Mouse (Mus musculus) adrenal gland, adult 2 months (tissue): ENCODE data around the gene Slit3. TPM values are rescaled to one million over a fixed set of nuclear protein-coding genes. Genes with fewer than 3 reads are reported as not detected.

Experiments used
- DNase-seq: peaks from one replicate; pipeline ENCODE4 v3.0.0; 2021
- polyA plus RNA-seq: library from polyadenylated mRNA; depleted of rRNA; stranded (reverse); fragments of >200 nt; gene quantifications from 2 replicates; pipeline ENCODE4 v1.2.3, GENCODE M21; 2012
- total RNA-seq, 2 experiments: library from RNA; stranded (reverse); gene quantifications; 2 replicates each; pipeline ENCODE4 v1.2.3; 2021

Slit3 gene
- total and polyA plus RNA-seq, 3 experiments, result 27.5 to 46.9 (median 34.6) TPM

DNA sequence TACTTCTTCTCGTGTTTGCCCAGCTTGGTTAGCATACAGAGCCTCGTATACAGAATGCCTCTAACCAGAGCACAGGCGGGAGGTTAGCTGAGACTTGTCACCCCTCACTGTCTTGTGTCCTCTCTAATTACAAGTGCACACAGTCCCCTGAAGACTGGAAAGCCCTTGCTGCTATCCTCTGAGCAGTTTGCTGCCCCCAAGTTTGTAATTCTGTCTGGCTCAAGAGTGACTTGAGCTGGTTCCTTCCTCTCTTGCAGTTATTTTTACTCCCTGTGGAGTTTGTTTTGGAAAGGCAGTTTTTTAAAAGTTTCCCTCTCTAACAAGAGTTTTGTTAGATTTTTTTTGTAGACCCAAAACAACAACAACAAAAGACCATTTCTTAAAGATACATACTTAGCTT, 285.0 kb downstream of the Slit3 start:
- no peak for DNase-seq

DNA sequence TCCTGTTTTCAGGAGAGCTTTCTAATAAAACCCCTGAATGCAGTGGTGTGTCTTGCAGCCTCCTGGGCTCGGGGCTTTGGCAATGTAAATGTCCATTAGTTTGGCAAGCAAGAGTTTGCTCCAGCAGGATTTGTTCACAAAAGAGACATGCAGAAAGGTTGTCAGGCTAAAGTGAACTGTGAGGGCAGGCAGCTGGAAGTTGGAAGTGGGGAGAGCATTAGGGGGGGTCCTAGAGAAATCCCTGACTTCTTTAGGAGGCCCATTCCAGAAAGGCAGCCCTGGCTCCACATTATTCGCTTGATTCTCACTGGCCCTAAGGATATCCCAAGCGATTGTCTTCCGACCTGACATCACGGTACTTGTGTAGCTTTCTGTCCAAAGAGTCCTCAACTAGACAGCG, 285.5 kb downstream of the Slit3 start:
- no peak for DNase-seq

DNA sequence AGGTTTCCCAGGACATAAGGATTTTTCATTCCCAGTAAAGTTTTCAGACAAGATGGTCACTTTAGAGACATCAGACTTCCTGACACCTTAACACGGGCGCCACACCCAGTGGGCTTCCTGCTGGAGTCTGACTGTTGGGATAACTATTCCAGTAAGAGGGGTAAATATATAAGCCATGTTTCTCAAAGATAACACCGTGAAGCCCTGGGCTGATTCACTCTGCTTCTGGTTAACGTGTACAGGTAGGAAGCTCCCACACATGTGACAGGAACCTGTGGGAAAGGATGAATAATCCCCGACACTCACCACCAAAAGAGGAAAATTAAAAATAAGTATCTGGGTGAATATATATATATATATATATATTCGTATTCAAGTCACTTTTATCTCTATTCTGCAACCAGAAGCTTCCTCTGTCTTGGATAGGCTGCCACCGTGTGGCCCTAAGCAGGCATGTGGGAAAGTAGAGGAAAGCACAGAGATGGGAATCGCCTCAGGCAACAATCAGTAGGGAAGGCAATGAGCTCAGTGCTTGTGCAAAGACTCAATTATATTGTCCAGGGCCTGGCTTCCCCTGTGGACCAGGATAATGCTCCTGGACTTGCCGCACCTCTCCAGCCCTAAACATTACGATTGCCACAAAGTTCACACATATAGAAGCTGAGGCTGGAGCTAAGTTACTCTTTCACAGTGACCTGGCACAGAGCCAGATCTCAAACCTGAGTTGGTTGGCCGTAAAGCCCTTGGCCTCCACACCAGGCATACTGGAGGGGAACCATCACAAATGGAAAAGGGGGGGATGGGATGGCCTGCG, 286.5 kb downstream of the Slit3 start:
- DNase-seq, result peak; percentile 81

DNA sequence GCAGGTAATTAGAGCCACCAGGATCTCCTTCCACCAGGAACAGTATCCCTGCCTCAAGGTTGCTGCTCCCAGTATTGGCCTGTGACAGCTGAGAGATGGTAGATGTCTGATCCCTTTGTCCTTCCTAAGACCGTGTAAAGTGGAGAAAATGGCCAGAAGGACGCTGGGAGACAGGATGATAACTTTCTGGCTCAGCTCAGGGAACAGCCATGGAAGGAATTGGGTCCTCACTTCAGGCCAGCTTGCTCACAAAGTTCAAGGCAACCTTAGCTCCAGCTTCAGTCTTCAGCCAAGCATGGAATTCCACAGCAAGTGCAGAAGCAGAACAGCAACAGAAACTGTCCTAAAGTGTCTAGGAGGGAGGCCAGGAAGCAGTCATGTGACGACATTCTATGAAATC, 289.4 kb downstream of the Slit3 start:
- peak; percentile 50 for DNase-seq

DNA sequence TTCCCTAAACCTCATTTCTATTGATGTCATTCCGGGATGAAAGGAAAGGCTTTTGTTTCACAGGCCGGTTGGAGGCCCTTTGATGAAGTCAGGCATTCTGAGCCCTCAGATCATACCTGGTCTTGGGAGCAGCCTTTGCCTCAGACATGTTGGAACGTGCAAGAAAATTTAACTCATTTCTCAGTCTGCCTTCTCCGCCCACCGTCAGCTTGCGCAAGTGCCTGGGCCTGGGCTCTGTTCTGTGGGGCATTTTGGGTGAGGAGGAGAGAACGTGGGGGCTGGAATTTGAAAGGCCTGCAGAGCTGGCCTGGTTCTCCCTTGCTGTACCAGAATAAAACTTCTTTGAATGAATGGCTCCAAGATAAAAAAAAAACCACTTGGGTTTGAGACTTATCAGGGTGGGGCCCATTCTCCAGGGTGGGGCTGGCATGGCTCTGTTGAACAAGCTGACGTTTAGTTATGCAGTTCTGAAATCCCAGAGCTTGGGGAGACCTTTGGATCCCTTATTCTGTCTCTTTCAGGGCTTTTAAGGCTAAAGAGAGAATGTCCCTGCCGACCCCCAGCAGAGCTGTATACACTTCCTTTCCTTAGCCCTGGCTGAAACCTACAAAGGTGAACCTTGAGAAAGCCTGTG, 294.9 kb downstream of the Slit3 start:
- no peak for DNase-seq

DNA sequence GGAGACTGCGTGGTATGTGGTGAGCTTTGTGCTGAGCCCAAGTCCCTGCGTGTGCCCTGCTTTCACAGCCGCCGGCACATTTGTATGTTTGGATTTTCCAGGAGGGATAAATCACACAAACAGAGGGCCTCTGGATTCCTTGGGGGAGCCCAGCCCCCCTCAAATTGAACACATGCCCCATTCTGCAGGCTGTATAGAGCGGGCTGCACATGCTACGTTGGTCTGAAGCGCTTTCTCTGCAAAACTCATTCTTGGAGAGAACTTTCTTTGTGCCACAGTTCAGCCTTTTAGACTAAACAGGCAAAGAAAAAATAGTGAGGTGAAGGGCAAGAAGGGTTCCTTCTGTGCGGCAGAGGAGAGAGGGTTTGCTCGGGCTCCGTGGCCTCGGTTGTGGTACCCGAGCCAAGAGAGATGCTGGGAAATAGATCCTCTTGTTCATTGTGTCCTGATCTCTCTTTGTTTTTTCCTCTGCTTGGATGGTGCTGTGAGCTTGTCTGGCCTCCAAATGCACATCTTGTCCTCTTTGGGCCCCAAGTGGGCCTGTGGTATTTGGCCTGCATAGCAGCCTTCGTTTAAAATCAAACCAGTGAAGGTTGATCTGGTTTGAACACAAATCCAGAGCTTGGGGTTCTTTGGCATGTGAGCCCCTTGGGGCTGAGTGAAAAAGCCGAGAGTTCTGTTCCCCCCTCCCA, 295.5 kb downstream of the Slit3 start:
- no peak for DNase-seq

DNA sequence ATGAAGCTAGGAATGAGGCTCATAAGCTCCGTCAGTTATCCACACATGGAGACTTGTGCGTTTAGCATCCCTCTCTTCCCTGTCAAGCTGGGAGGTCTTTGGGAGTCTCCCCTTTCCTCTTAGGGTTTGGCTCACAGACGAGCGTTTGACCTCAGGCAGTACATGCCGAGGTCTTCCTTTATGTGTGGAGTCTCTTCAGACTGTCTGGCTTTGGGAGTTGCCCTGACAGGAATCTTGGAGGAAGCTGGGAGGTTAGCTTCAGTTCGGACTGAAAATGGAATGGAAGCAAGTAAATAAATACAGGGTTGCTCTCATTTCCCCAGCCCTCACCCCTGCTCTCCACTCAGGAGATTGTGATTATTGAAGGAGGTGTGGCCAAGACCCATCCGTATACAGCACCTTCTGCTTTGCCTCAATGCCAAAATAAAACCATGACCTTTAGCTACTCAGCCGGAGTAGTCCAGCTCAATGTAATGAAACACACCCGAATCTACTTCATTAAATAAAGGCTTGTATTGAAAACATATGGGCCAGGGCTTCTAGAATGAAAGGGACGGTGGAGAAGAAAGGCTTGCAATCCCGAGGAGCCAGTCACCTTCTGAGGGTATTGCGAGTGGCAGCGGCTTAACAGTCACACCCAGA, 297.0 kb downstream of the Slit3 start:
- DNase-seq, result no peak

DNA sequence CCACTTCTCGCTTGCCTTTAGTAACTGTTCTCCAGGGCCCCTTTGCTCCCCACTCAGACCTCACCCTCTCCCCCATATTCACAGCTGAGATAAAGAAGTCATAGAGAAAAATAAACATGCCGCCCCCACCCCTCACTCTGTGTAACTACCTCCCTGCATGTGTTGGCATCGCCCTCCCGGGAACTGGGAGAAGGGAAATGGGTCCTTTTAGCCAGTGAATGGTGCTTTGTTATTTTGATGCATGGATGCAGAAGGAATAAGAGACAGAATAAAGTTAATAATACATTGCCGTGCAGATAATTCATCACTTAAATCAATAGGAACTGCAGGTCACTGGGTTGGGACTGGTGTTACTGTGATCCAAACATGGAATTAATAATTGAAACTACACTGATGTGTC, 298.0 kb downstream of the Slit3 start:
- DNase-seq, result no peak

DNA sequence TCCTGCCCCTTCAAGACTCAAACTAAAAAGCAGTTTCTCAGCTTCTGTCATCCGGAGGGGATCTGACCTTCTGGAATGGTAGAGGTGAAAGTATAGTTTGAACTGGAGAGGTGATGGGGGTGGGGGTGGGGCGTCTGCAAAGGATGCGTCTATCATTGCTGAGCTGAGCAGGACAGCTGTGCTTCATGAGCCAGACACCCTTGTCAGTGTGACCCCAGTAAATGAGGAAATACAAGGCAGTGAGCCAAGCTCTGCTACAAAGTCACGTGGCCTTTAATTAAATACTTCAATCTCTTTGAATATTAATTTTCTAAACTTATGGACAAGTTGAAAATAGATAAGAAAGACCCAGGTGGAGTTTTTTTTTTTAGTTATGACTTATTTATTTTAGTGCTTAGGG, 300.7 kb downstream of the Slit3 start:
- DNase-seq, result no peak

DNA sequence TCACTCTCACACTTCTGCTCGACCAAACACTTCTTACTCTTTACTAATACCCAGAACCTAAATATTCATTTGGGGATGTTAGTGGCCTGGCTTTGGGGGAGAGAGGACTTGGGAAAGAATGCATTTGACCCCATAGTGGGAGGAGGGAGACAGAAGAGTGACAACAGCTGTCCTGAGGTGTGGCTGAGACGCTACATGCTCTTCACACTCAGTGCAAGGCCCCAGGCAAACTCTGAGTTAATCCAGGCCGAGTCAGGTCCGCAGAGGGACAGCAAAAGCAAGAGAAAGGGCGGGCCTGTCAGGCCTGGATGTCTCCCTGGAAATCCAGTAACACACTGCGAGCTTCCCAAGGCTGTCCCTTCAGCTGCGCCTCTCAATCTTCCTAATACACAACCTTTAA, 307.0 kb downstream of the Slit3 start:
- no peak for DNase-seq

DNA sequence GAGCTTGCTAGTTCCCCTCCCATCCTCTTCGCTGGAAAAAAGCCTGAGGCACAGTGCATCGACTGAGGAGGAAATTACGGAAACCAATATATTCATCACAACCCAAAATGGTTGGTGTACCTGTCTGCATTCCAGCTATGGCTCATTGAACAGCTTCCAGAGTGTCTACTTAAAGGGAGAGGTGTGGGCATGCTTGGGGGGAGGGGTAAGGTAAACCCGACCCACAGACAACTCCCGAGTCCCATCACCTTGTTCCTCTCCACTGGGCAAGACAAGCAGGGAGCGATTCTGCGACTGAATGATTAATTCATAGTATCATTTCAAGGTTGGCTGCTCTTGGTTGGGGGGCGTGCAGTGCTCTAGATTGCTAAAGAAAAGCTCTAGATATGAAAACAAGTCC, 310.1 kb downstream of the Slit3 start:
- no peak for DNase-seq

DNA sequence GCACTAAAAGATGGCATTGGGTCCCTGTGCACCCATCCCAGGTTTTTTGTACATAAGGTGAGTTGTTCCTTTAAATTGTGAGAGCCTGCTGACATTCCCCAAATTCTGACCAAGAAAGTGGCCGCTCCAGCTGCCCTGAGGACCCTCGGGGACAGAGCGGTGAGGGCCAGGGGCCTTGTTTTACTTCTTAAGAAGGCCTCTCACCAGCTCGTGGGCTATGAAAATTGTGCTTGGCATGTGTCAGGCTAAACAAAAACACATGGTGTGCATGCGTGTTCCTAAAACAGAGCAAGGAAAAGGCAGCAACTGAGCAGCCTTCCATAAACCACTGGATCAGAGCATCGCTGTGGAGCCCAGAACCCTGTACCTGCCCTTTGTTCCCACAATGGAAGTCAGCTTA, 316.5 kb downstream of the Slit3 start:
- DNase-seq, result no peak

DNA sequence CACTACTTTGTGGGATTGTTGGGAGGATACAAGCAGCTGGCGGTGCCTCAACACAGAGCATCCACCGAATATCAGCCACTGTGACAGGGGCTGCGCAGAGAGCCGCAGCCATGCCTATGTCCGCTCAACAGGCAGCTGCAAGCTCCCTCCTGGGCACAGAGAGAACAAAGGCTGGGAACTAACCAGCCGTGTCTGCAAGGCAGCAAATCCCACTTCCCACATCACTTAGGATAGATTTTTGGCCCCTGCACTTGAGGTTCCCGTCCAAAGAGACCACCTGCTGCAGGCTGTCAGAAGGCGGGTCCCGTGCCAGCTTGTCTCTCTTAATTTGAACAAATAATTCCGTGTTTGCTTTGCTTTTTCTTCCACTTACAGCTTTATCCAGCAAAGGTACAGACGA, 319.2 kb downstream of the Slit3 start:
- DNase-seq, result no peak

DNA sequence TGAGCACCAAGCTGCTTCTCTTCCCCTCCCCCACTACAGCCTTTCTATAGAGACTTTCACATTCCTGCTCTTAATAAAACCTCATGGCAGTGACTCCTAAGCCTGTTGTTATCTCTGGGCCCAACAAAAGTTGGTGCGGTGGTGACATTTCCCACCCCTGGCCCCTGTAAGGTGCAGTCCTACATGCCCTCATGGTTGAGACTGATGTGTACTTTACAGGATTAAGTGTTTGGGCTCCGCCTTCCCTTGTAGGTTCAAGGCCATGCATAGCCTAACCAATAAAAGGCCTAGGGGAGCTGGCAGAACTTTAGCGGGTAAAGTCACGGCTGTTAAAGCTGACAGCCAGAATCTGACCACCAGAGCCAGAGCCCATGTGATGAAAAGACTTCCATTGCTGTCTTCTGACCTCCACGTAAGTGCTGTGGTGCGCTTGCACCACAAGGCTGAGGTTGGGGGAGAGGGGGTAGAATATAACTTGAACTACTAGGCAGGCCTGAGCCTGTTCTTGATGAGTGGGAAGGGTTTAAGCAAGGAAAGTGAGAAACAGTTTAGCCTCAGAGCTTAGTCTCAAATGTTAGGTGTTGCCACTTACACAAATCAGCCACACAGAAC, 323.6 kb downstream of the Slit3 start:
- DNase-seq, result no peak

DNA sequence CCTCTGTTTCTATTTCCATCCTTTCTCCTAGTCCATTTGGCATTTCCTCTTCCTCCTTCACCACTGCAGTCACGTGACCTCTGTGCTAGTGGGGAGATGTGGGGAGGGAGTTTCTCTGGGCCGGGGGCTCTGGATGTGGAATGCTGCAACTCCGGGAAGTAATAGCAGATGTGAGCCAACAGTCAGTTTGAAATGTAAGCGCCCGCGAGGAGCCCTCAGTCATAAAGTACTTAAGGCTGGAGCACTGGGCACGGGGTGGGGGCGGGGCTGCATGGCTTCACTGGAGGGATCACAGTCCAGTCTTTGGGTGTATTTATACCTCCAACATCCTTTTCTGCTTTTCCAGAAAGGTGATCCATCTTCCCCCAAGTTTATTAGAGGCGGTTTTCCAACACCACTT, 326.9 kb downstream of the Slit3 start:
- DNase-seq, result no peak

DNA sequence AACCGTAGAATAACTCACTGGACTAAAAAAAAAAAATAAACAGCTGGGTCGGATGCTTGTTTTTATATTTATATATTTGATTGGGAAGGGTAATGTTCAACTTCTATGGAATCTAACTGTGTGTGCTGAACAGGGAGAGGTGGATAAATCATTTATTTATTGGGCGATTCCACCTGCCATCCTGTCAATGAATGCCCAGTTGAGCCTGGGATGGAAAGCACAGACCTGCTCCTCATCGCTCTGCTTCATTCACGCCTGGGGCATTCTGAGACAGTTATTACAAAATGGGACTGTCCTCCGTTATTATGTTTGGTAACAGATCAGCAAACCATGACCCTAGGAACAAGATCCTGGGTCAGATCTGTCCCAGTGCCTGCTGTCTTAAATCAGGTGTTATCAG, 328.2 kb downstream of the Slit3 start:
- no peak for DNase-seq

DNA sequence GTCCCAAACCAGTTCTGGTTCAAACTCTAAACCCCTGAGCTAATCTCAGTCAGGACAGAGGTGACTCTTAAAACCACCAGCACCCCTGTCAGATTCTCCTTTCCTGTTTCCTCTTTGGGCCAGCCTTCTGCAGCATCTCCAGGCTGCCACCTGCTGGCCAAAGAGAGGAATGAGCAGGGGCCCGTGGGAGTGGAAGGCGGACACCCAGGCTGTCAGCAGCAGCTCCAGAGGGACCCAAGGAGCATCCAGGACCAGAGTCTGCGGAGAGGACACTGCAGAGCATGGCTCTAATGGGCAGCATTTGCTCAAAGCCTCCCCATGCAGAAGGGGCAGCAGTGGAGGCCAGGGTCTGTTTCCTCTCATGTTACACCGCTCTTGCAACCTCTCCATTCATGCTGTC, 330.6 kb downstream of the Slit3 start:
- peak; percentile 72 for DNase-seq

DNA sequence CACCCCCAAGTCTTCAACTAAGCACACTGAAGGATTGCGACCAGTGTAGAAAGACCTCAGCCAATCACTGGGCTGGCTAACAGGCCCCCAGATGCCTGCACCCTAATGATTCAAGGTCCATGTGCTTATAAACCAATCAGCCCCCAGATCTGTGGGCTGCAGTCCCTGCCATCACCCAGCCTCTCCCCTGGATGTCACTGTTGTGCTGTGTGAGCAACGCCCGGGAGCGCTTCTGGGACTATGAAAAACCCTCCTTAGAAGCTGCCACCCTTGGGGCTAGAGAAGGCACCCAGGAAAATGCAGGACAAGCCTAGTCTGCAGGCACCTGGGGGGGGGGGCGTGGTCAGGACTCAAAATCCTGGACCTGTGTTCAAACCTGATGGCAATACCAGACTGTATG, 331.4 kb downstream of the Slit3 start:
- DNase-seq, result no peak

DNA sequence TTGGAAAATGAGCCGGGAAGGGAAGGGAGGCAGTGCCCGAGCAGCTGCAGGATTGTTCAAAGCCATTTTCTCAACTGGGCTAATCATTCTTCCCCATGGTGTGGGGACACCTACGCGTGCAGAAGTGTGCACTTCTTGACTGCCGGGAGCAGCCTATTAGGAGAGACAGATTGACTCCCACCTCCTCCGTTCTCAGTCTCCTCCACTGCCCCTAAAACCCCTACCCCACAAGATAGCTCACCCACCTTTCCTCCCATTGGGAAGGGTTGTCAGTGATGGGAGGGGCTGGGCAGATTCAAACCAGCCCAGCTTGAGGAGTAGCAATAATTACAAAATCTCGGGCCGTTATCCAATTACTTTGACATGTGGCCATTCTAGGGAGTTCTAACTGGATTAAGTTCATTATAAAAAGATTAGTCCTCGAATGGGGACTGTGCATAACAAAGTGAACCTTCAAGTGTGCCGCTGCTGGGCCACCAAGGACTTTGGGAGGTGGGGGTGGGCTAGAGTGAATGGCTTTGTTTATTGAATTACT, 333.2 kb downstream of the Slit3 start:
- DNase-seq, result no peak

DNA sequence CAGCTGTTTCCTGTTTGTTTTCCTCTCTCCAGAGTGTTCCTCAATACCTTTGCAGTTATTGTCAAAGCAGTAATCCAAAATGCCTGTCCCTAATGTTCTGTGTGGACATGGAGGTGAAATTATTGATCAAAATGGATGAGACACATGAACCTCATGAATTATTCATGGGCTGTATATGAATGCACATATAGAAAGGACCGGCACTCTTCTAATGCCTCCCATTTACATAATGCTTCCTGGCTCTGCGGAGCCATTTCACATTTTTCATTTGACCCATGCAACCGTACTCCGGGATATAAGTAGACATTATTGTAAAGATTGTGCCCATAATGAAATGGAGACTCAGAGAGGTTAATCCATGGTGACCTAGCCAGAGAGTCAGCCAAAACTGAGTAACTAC, 333.8 kb downstream of the Slit3 start:
- DNase-seq, result no peak

DNA sequence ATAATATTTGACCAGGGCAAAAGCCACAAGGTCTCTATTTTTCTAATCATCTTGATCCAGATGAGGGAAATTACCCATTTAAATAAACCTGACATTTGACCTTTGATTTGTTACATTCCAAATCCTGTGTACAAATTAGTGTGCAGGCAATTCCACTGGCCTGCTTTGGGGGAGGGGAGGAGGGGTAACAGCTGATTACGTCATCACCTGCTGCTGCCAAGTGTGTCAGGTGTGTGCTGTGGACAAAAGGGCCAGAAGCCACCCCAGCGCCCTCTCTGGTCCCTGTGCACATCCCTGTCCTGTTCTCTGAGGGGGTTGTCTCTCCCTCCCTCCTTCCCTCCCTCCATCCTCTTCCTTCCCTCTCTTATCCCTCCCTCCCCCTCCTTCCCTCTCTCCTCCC, 337.0 kb downstream of the Slit3 start:
- DNase-seq, result no peak

DNA sequence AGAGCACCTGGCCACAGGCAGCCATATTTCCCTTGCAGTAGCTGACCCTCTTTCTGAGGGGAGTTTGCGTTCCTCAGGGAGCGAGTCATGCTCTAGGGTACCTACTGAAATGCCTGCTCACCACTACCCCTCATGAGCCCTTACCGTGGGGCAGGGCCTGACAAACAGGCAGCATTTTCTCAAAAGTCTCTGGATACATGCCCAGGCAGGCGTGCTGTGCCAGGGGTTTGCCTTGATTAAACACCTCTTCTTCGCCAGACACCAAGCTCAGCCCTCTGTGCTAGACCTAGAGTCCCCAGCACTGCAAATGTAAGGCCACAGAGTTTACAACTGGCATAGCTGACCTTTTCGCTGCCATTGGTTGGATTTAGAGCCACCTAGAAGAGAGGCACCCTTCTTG, 345.7 kb downstream of the Slit3 start:
- no peak for DNase-seq
